Mouse (Mus musculus): ENCODE data around the gene Wnt10b.

The Wnt10b gene

GRCm38 (mm10) chr15:98729791-98730545 lies 48.0 kb downstream of the Wnt10b start:
- DNase-seq (ENCODE audit: low spot score): no peak

- DNase-seq (ENCODE audit: low spot score): no peak
Observed at GRCm38 (mm10) chr15:98728366-98728765, 49.6 kb downstream of the Wnt10b start.

- no peak for DNase-seq (ENCODE audit: low spot score)
Observed at GRCm38 (mm10) chr15:98727443-98728321, 50.3 kb downstream of the Wnt10b start, which contains the start of gene Fkbp11. Gene Fkbp11, minus strand, starts transcription at chr15:98728198.

GRCm38 (mm10) chr15:98726746-98727145 lies 51.2 kb downstream of the Wnt10b start:
- DNase-seq (ENCODE audit: low spot score): no peak

- DNase-seq (ENCODE audit: low spot score): no peak
Observed at GRCm38 (mm10) chr15:98726079-98726478, 51.9 kb downstream of the Wnt10b start.

- DNase-seq (ENCODE audit: low spot score): no peak
Observed at GRCm38 (mm10) chr15:98724441-98724840, 53.5 kb downstream of the Wnt10b start.

- DNase-seq (ENCODE audit: low spot score): peak; percentile 31
Observed at GRCm38 (mm10) chr15:98722854-98723253, 55.1 kb downstream of the Wnt10b start.

GRCm38 (mm10) chr15:98722191-98722590 lies 55.8 kb downstream of the Wnt10b start:
- no peak for DNase-seq (ENCODE audit: low spot score)

Data from T-cell, adult 2 months (primary cell).